Mouse (Mus musculus) urinary bladder, postnatal 4 days (tissue): ENCODE measurements at regions not wholly inside any gene's neighbourhood (a gene's known extent, or its start where the extent isn't known, plus 50 kb on each side); places are given as distances from the start of the nearest gene placed in this dataset.

Experiments
- DNase-seq, 2 experiments: peaks; one replicate each; pipeline ENCODE4 v3.0.0; 2021 to 2022; ENCODE audit warnings: low spot score in 2 of 2

DNA sequence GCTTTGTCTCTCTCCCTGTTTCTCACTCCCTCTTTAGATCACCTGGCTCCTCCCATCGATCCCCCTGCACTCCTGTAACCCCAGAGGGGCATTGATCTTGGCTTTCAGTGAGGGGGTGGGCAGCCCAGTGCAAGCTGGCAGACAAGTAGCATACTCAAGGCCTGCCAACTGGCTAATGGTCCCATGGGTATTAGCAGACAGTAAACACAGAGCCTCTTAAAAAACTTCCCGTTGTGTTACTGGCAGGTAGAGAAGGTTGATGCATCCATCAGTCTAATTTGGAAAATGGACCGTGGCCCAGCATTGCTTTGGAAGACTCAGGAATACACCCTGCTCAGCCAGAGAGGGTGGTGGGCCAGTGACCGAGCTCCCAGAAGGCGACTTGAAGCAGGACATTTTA lies 145.0 kb downstream of the 9530068E07Rik start:
- DNase-seq = no peak

- no peak for DNase-seq
Measured at GRCm38 (mm10) chr11:52551451-52551850, 155.2 kb downstream of the 9530068E07Rik start.

DNA sequence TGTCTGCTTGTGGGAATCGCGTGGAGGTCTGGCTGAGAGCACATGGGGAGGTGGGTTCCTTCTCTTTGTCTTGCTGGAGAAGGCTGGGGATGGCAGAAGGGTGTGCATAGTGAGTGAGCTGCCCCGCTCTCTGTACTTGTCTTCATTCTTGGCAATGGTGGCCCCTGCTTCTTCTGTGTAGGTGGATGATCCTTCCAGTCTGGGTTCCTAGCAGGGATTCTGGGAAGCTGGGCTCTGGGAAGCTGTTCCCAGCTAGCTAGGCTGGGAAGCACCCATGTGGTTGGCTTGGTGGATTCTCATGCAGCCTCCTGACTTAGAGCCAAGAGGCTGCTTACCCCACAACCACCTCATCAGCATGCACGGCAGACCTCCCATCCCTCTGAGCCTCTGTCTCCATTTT lies 156.6 kb downstream of the 9530068E07Rik start:
- DNase-seq = no peak

- no peak for DNase-seq
Measured at GRCm38 (mm10) chr11:52557836-52558235, 161.6 kb downstream of the 9530068E07Rik start.

- DNase-seq = no peak
Measured at GRCm38 (mm10) chr11:52558782-52559181, 162.6 kb downstream of the 9530068E07Rik start.

DNA sequence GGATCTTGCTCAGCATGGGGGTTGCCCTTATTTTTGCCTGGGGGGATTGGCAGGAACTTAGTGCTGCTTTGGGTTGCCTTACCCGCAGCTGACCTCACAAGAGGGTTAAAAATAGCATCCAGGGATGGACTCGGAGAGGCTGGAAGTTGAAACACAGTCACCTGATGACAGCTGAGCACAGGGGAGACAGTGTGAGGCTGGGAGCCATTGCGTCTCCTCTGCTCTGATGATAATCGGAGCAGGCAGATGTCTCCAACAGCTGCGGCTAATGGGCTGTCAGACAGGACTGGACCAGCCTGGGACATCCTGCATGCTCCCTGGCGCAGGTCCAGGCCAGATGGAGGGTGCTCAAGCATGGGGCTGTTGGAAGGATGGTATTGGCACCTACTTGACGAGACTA lies 165.1 kb downstream of the 9530068E07Rik start:
- no peak for DNase-seq

DNA sequence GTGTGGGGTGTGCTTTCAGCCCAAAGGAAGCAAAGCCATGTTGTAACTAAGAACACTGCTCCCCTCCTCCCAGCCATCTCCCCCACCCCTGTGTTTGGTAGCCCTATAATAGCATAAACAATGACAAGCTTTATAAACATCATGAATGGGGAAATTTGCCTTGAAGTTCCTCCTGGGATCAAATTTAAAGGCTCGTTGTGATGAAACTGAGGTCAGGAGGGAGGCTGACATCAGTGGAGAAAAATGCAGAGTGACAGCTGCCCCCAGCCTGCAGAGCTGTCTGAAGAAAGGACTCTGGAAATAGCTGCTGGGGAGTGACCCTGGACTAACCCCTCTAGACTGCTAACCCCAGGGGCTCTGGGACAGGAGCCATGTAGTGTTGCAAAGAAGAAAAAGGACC lies 169.2 kb downstream of the 9530068E07Rik start:
- no peak for DNase-seq

GRCm38 (mm10) chr11:52566026-52566425 lies 169.8 kb downstream of the 9530068E07Rik start:
- no peak for DNase-seq

DNA sequence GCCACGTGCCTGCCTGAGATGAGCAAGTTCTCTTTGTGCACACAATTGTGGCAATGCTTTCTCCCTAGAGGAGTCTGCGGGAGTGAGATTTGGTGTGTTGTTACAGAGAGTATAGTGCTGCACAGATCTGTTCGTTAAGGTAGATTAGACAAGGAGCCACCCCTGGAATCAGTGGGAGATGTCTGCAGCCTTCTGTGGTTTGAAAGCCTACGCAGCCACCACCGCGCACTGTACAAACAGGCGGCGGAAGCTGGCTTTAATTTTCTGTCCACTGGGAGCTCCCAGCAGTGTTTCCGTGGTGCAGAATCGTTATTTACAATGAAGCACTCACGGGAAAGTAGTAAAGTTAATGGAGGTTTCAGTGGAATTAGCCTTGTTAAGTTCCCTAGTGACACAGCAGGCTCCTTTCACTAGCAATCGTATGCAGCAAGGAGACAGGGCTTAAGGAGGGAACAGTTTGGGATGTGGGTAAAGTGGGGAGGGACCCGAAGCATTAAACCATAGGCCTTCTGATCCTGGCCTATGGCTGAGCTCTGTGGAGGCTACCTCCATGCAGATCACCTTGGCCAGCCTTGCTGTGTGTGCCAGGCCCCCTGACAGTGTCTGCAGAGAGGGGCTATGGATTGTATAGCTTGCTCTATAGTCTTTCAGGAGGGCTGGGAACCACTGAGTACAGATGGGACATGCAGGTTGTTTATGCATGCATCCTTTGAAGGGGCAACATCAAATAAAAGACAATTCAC lies 171.9 kb downstream of the 9530068E07Rik start:
- no peak for DNase-seq

DNA sequence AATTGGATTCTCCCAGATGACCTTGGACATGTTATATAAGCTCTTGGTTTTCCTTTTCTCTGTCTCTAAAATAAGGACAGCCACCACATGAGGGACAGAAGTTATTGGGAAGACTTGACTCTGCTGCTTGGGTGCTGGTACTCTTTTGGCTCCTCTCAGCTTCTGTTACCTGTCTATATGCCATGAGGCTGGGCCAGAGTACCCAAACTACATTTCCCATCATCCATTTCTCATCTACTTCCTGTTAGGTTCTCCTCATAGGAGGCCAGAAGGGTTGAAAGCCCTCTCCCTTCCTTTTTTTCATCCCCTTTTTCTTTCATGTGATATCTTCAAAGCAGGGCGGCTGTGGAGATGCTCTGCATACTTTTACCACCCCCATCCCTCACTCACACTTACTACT lies 172.6 kb downstream of the 9530068E07Rik start:
- DNase-seq = no peak

DNA sequence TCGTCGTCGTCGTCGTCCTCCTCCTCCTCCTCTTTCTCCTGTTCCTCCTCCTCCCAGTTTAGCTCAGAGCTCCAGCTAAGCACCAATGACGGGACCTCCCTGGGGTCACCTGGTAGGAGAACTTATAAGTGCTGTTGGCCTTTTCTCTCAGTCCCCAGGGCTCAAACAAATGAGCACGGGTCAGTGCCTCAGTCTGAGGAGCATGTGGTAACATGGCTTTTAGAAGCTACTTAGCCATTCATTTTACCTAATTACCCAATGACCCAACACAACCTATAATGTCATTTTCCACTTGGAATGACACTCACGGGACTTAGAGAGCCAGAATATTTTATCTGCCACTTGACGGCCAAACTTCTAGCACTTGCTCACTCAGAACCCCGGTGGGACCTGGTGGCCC lies 173.5 kb downstream of the 9530068E07Rik start:
- DNase-seq = no peak

DNA sequence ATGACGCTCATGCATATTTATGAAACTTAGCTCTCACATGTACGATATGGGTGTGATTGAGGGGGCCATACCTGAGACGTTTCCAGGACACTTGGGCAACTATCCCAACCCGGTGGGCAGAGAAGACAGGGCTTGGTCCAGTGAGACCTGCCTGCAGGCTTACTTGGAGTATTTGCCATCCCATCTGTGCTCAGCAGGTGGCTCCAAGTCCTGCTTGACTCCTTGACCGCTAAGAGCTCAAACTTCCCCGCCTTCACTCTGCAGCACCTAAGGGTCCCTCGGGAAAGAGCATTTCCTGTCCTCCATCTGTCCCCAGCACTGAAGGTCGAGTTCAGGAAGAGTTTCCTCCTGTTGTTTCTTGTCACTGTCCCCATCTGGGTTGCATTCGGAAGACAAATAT lies 182.2 kb downstream of the 9530068E07Rik start:
- no peak for DNase-seq

DNA sequence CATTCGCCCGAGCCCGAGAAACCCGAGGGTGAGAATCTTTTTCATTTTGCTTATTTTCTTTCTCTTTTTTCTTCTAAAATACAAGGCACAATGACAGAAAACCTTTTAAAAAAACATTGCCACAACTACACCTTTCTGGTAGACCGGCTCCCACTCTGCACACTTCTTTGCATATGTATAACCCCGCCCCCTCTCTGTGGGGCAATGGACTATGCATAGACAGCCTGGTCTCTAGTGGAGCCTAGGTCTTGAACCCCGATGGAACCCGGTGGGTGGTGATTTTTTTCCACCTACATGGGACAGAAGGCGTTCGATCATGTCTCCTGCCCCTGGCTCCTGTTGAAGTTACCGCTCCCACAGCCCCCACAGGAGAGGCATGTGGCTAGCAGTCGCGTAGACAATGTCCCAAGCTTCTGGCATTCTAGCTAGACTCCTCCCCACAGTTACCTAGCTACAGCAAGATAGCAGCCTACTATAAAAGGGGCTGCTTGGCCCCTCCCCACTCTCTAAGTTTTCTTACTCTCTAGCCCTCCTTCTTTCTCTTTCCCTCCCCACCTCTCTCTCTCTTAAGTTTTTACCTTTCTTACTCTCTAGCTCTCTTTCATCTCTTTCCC lies 183.6 kb downstream of the 9530068E07Rik start:
- DNase-seq = no peak

DNA sequence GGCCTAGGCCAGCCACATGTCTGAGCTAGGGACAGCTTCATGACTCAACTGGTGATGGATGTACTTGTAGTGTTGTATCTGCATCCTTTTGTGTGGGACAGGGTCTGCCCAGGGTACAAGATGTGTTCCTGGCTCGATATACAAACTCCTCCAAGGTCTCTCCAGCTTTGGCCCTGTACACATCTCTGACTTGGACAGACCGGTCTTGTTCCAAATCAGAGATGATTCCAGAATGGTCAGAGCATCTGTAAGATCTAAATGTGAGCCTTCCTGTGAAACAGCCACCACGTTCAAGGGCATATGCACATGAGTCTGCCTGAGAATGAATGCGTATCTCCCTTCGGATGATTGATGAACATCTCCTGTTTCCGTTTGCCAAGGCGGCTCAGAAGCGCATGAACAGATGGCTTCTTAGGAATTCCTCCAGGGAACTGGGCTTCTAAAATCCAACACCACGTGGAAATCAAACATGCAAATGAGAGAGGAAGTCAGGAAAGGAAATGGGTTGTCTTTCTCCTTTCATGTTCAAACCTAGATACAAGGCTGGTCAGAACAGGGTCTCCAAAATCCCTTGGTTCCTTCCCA lies 172.7 kb upstream of the Fstl4 start:
- DNase-seq = no peak

GRCm38 (mm10) chr11:52594092-52594491 lies 170.3 kb upstream of the Fstl4 start:
- DNase-seq = no peak

DNA sequence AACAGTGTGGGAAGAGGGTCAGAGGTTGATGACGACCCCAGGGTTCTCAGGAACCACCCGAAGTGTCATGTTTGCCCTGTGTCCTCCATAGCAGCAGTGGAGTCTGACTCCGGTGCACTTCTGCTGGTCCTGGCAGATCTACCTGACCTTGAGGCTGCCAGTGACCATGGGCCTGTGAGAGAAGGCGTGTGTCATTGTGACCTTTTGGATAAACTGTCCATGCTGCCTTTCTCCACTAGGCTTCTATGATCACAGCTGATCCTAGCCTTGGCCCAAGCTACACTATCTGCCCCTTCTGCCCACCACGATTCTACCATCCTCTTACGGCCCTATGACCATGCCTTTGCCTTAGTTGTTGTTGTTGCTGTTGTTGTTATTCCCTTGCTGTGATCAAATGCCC lies 163.2 kb upstream of the Fstl4 start:
- DNase-seq = no peak

GRCm38 (mm10) chr11:52602061-52602561 lies 162.3 kb upstream of the Fstl4 start:
- no peak for DNase-seq

GRCm38 (mm10) chr11:52602796-52603195 lies 161.6 kb upstream of the Fstl4 start:
- no peak for DNase-seq

DNA sequence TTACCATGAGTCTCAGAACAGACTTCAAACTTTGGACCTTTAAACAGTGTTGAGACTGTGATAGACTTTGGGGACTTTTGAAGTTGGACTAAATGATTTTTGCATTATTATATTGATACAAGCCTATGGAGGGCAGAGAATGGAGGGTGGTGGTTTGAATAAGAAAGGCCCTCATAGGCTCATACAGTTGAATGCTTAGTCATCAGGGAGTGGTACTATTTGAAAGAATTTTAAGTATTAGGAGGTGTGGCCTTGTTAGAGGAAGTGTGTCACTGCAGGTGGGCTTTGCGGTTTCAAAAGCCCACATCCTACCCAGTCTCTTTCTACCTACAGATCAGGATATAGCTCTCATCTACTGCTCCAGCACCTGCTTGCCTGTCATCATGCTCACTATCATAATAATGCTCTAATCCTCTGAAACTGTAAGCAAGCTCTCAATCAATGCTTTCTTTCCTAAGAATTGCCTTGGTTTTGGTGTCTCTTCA lies 153.7 kb upstream of the Fstl4 start:
- no peak for DNase-seq

DNA sequence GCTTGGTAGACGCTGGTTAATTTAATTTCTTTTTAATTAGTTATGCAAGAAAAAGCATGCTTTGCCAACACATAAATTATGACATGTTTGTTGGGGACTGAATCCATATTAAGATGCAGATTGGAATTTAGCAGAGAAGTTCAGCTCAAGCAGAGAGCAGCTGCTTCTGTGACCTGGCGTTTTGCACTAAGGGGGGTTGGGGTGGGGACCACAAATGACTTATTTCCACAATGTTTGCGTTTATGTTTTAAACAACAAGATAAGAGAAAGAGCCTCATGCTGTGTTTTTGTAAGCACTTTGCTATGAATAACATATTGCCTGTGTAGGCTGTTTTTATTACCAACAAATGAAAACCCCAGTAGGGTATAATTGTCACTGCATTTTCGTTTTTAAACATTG lies 148.8 kb upstream of the Fstl4 start:
- no peak for DNase-seq

GRCm38 (mm10) chr11:52618646-52619045 lies 145.8 kb upstream of the Fstl4 start:
- DNase-seq = no peak

DNA sequence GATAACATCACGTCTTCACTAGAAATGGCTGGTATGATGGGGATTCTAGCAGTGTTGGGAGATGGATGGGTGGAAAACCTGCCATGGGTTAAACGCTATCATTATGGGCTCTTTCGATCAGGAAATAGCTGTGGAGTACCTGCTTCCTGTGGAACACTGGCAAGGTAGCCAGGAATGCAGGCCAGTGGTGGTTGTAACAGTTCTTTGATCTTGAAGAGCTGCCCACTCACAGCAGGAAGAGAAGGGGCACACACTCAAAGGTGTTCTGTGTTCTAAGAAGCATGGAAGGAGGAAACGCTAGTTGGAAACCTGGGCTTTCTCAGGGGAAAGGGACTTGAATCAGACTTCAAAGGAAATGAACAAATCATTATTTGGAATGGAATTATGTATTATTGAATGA lies 141.6 kb upstream of the Fstl4 start:
- DNase-seq = no peak

DNA sequence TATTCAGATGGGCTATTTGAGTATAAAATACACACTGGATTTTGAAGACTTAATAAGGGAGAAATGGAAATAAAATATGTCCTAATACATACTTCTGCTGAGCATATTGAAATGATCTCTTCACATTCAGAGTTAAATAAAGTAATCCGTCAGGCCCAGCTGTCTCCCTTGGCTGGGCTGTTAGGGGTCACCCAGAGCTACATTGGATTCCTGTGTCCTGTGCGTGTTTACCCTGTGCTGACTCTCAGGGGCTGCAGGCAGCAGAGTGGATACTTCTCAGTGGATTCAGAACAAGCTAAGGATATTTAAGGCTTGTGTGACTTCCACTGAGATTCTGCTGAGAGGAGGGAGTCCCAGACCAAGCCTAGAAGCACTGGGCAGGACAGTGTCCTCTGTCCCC lies 135.6 kb upstream of the Fstl4 start:
- no peak for DNase-seq
